Comparison of ENCODE assay signal across 8 mouse cellular contexts in genomic region chr4:9136188-9136569, GRCm38 (mm10).
DNase-seq lines count a peak whose midpoint lies in the region; ATAC-seq and TF ChIP-seq lines count a peak whose summit lies in the region.

No protein-coding gene starts in this region.

- H3K79me2 ChIP-seq in liver, adult 2 months (ENCODE audit: control insufficient read depth, insufficient read depth, low read length), result no peaks in the 10 kb centered on the region

- ATAC-seq in kidney, embryonic 16.5 days (ENCODE audit: low FRiP score, low TSS enrichment), result peak; percentile 69; the same call in 1 of the 2 replicates
- ATAC-seq in heart, embryonic 14.5 days (ENCODE audit: insufficient number of reproducible peaks, insufficient read depth, low FRiP score, low read depth), result no peak
- no peak for ATAC-seq in erythroblast, adult 5-6 weeks (replicated peaks; ENCODE audit: low FRiP score, poor library complexity, severe bottlenecking)

- no peak for TF ChIP-seq POLR2A in liver, adult 2 months (IDR thresholded peaks at IDR 0.05; ENCODE audit: extremely low read depth, insufficient read depth, low read length)

- H3K4me2 ChIP-seq in kidney, embryonic 16.5 days (replicated peaks; ENCODE audit: low read depth, low read length), result peak overlapping the region; percentile 64
- H3K4me2 ChIP-seq in heart, embryonic 14.5 days (ENCODE audit: low read length), result peak overlapping the region; percentile 67

- no peak overlapping the region for H3K27ac ChIP-seq in kidney, embryonic 16.5 days (ENCODE audit: low read length)
- no peak overlapping the region for H3K27ac ChIP-seq in heart, embryonic 14.5 days (replicated peaks in 1 of 2; ENCODE audit: control insufficient read depth in 1 of 2, insufficient read depth in 1 of 2, low read depth in 2 of 2, low read length in 2 of 2)
- no peak overlapping the region for H3K27ac ChIP-seq in liver, adult 2 months (replicated peaks; ENCODE audit: insufficient read depth, low read depth, low read length)

- H3K9me3 ChIP-seq in kidney, embryonic 16.5 days (ENCODE audit: low read length), result no peaks in the 10 kb centered on the region; the same call in 1 of the 2 replicates
- no peaks in the 10 kb centered on the region for H3K9me3 ChIP-seq in heart, embryonic 14.5 days (ENCODE audit: control insufficient read depth, low read length)

- H3K27me3 ChIP-seq in kidney, embryonic 16.5 days (ENCODE audit: insufficient read depth, low read length), result 0 out of 2 replicates have a peak, but pooled peaks cover 4% of the 10 kb centered on the region
- H3K27me3 ChIP-seq in heart, embryonic 14.5 days (ENCODE audit: control insufficient read depth, insufficient read depth, low read length), result no peaks in the 10 kb centered on the region
- H3K27me3 ChIP-seq in liver, adult 2 months (ENCODE audit: control insufficient read depth, insufficient read depth, low read length), result no peaks in the 10 kb centered on the region

- H3K36me3 ChIP-seq in kidney, embryonic 16.5 days (ENCODE audit: insufficient read depth, low read length), result no peaks in the 10 kb centered on the region
- H3K36me3 ChIP-seq in heart, embryonic 14.5 days (ENCODE audit: control insufficient read depth, insufficient read depth, low read length), result no peaks in the 10 kb centered on the region
- H3K36me3 ChIP-seq in liver, adult 2 months (ENCODE audit: control insufficient read depth, insufficient read depth, low read length), result no peaks in the 10 kb centered on the region

- TF ChIP-seq CTCF in liver, adult 2 months (IDR thresholded peaks at IDR 0.05; ENCODE audit: low read depth, low read length), result no peak

- no peak for DNase-seq in kidney, adult 9 months
- DNase-seq in MN1 (ENCODE audit: low spot score), result peak; percentile 79
- DNase-seq in cerebellum, adult 9-11 months, result peak; percentile 88
- no peak for DNase-seq in liver, adult 2 months (ENCODE audit: extremely low read depth, low read depth, low spot score)
- DNase-seq in right cerebral cortex, postnatal 14 days, result peak; percentile 54

- WGBS in kidney, embryonic 16.5 days, result 19% methylated on average over 10 of the region's 10 CpGs
- 14% methylated on average over 10 of the region's 10 CpGs for WGBS in heart, embryonic 14.5 days
- WGBS in liver, adult 2 months, result 28% methylated on average over 10 of the region's 10 CpGs

- peak overlapping the region; percentile 37 for H3K4me3 ChIP-seq in kidney, embryonic 16.5 days (ENCODE audit: low read length)
- peak overlapping the region; percentile 28 to 29; a peak in 3 of 4 replicates for H3K4me3 ChIP-seq in heart, embryonic 14.5 days (ENCODE audit: control insufficient read depth in 1 of 2, insufficient read depth in 1 of 2, low read depth in 1 of 2, low read length in 2 of 2)
- peak overlapping the region; percentile 31; the same call in 1 of the 2 replicates for H3K4me3 ChIP-seq in liver, adult 2 months (ENCODE audit: insufficient read depth, low read depth, low read length)

- peaks cover 7% of the 10 kb centered on the region for H3K4me1 ChIP-seq in kidney, embryonic 16.5 days (ENCODE audit: insufficient read depth, low read length)
- peaks cover 15 to 20% of the 10 kb centered on the region in 2 experiments for H3K4me1 ChIP-seq in heart, embryonic 14.5 days (ENCODE audit: control insufficient read depth in 2 of 2, insufficient read depth in 2 of 2, low read length in 2 of 2)
- H3K4me1 ChIP-seq in liver, adult 2 months (ENCODE audit: control insufficient read depth, insufficient read depth, low read length), result peaks cover 1% of the 10 kb centered on the region; the same call in 1 of the 2 replicates

- peak overlapping the region; percentile 62 for H3K9ac ChIP-seq in kidney, embryonic 16.5 days (replicated peaks; ENCODE audit: low read length)
- peak overlapping the region; percentile 64 for H3K9ac ChIP-seq in heart, embryonic 14.5 days (ENCODE audit: low read length)
- H3K9ac ChIP-seq in liver, adult 2 months (ENCODE audit: low read depth, low read length), result no peak overlapping the region

Comparison
In these comparisons a context has a peak if more than half of its experiments do, and no peak if none do; other contexts are left out.
1. DNase-seq: peak in MN1 (single experiment), cerebellum, adult 9-11 months (single experiment) and right cerebral cortex, postnatal 14 days (single experiment); none in kidney, adult 9 months (single experiment) and liver, adult 2 months (single experiment).
2. Peak in every context shown above with its lines, with median percentiles within 50 percentile points of each other: H3K4me3 ChIP-seq.